ENCODE assay signal across 1 mouse cellular context in genomic region chr5:140379299-140379698, GRCm38 (mm10).
TF ChIP-seq lines count a peak whose summit lies in the region.

No protein-coding gene starts in this region.

TF ChIP-seq in MEL, 35 proteins besides CTCF, POLR2A, EP300 and RAD21:
- no peak for TF ChIP-seq NELFE (IDR thresholded peaks at IDR 0.05; ENCODE audit: low read depth, low read length)
- peak; percentile 64; the same call in 1 of the 2 replicates for TF ChIP-seq ELF1 (IDR thresholded peaks at IDR 0.05; ENCODE audit: low read depth, low read length)
- TF ChIP-seq GATA1 (IDR thresholded peaks at IDR 0.05; ENCODE audit: low read depth, low read length): peak; percentile 73
- TF ChIP-seq RCOR1 (IDR thresholded peaks at IDR 0.05; ENCODE audit: low read depth, low read length): peak; percentile 93
- TF ChIP-seq MEF2A (IDR thresholded peaks at IDR 0.05; ENCODE audit: extremely low read depth, insufficient replicate concordance, low read depth, low read length, poor library complexity, severe bottlenecking): no peak
- TF ChIP-seq ETS1 (IDR thresholded peaks at IDR 0.05; ENCODE audit: low read depth, low read length): peak; percentile 48; the same call in 1 of the 2 replicates
- TF ChIP-seq TBP (IDR thresholded peaks at IDR 0.05; ENCODE audit: low read depth, low read length): peak; percentile 80
- TF ChIP-seq MXI1 (IDR thresholded peaks at IDR 0.05; ENCODE audit: low read depth, low read length): 0 out of 2 replicates have a peak, but pooled peaks have one; percentile 25
- peak; percentile 67; the same call in 1 of the 2 replicates for TF ChIP-seq TCF12 (IDR thresholded peaks at IDR 0.05; ENCODE audit: low read depth, low read length)
- peak; percentile 46 for TF ChIP-seq TAL1 (IDR thresholded peaks at IDR 0.05; ENCODE audit: low read length)
- no peak for TF ChIP-seq JUND (IDR thresholded peaks at IDR 0.05; ENCODE audit: low read depth, low read length)
